Mouse (Mus musculus): ENCODE measurements around the gene Zfp651.

- TF ChIP-seq CTCF (IDR thresholded peaks at IDR 0.05; ENCODE audit: insufficient read depth, low read depth, low read length): no peak
- no peak for TF ChIP-seq POLR2A (IDR thresholded peaks at IDR 0.05; ENCODE audit: insufficient read depth, low read depth, low read length)
These were observed 25.7 kb downstream of the Zfp651 start for GRCm38 (mm10) chr9:121784801-121785200.
